Mouse (Mus musculus): ENCODE results near the gene Igsf11. TPM values are rescaled to one million over a fixed set of nuclear protein-coding genes. Genes with fewer than 3 reads are reported as not detected.
"Not testable (repeated sequence)": the region's sequence is repeated elsewhere in the genome, so short reads cannot be mapped to it uniquely, and the experiment has no call there.

The Igsf11 gene
- polyA plus RNA-seq, 1 experiment from 2014 or later = 2.5 TPM

GRCm38 (mm10) chr16:38982051-38982450 is 89.6 kb downstream of the Igsf11 start:
- DNase-seq = no peak
- WGBS = 10% methylated on average over 5 of the region's 5 CpGs
- Histone ChIP-seq H3K27ac (replicated peaks; ENCODE audit: low read depth, low read length) (no peak overlapping the region), H3K9me3 (ENCODE audit: control insufficient read depth, low read length) (no peaks in the 10 kb centered on the region), H3K9ac (replicated peaks; ENCODE audit: low read length) (no peak overlapping the region), H3K4me2 (ENCODE audit: low read length) (no peak overlapping the region), H3K4me3 (replicated peaks; ENCODE audit: low read depth, low read length) (no peak overlapping the region), H3K27me3 (ENCODE audit: control insufficient read depth, insufficient read depth, low read length) (no peaks in the 10 kb centered on the region), H3K36me3 (ENCODE audit: control insufficient read depth, insufficient read depth, low read length) (no peaks in the 10 kb centered on the region), H3K4me1 (ENCODE audit: control insufficient read depth, insufficient read depth, low read length) (no peaks in the 10 kb centered on the region)
- ATAC-seq (ENCODE audit: low FRiP score, low TSS enrichment) = no peak

GRCm38 (mm10) chr16:38982508-38983236 is 90.2 kb downstream of the Igsf11 start:
- H3K4me1 ChIP-seq (ENCODE audit: control insufficient read depth, insufficient read depth, low read length) = no peaks in the 10 kb centered on the region
- no peak overlapping the region for H3K27ac ChIP-seq (replicated peaks; ENCODE audit: low read depth, low read length)
- 28% methylated on average over 12 of the region's 12 CpGs for WGBS
- DNase-seq (no peak), ATAC-seq (ENCODE audit: low FRiP score, low TSS enrichment) (no peak)
- H3K27me3 ChIP-seq (ENCODE audit: control insufficient read depth, insufficient read depth, low read length) = no peaks in the 10 kb centered on the region
- H3K4me3 ChIP-seq (replicated peaks; ENCODE audit: low read depth, low read length) = no peak overlapping the region
- H3K9ac ChIP-seq (replicated peaks; ENCODE audit: low read length) = no peak overlapping the region
- H3K4me2 ChIP-seq (ENCODE audit: low read length) = no peak overlapping the region
- H3K9me3 ChIP-seq (ENCODE audit: control insufficient read depth, low read length) = no peaks in the 10 kb centered on the region
- H3K36me3 ChIP-seq (ENCODE audit: control insufficient read depth, insufficient read depth, low read length) = no peaks in the 10 kb centered on the region

GRCm38 (mm10) chr16:38983850-38984249 is 91.4 kb downstream of the Igsf11 start:
- not testable (repeated sequence) for DNase-seq; H3K36me3 ChIP-seq (ENCODE audit: control insufficient read depth, insufficient read depth, low read length); H3K4me3 ChIP-seq (replicated peaks; ENCODE audit: low read depth, low read length); H3K9me3 ChIP-seq (ENCODE audit: control insufficient read depth, low read length); H3K27ac ChIP-seq (replicated peaks; ENCODE audit: low read depth, low read length); H3K9ac ChIP-seq (replicated peaks; ENCODE audit: low read length); H3K4me1 ChIP-seq (ENCODE audit: control insufficient read depth, insufficient read depth, low read length); ATAC-seq (ENCODE audit: low FRiP score, low TSS enrichment); H3K27me3 ChIP-seq (ENCODE audit: control insufficient read depth, insufficient read depth, low read length); H3K4me2 ChIP-seq (ENCODE audit: low read length)
- WGBS = 72% methylated on average over 3 of the region's 3 CpGs

GRCm38 (mm10) chr16:38985411-38985810 is 92.9 kb downstream of the Igsf11 start:
- no peaks in the 10 kb centered on the region for H3K9me3 ChIP-seq (ENCODE audit: control insufficient read depth, low read length)
- no peak overlapping the region for H3K4me3 ChIP-seq (replicated peaks; ENCODE audit: low read depth, low read length)
- H3K4me2 ChIP-seq (ENCODE audit: low read length) = no peak overlapping the region
- no peak overlapping the region for H3K9ac ChIP-seq (replicated peaks; ENCODE audit: low read length)
- 45% methylated on average over 3 of the region's 3 CpGs for WGBS
- no peak overlapping the region for H3K27ac ChIP-seq (replicated peaks; ENCODE audit: low read depth, low read length)
- no peaks in the 10 kb centered on the region for H3K27me3 ChIP-seq (ENCODE audit: control insufficient read depth, insufficient read depth, low read length)
- DNase-seq = peak; percentile 47
- no peaks in the 10 kb centered on the region for H3K4me1 ChIP-seq (ENCODE audit: control insufficient read depth, insufficient read depth, low read length)
- H3K36me3 ChIP-seq (ENCODE audit: control insufficient read depth, insufficient read depth, low read length) = no peaks in the 10 kb centered on the region
- ATAC-seq (ENCODE audit: low FRiP score, low TSS enrichment) = no peak; the same call in 1 of the 2 replicates

GRCm38 (mm10) chr16:38986410-38986809 is 93.9 kb downstream of the Igsf11 start:
- no peak overlapping the region for H3K4me2 ChIP-seq (ENCODE audit: low read length)
- DNase-seq (no peak), ATAC-seq (ENCODE audit: low FRiP score, low TSS enrichment) (no peak)
- H3K9me3 ChIP-seq (ENCODE audit: control insufficient read depth, low read length) = no peaks in the 10 kb centered on the region
- H3K4me1 ChIP-seq (ENCODE audit: control insufficient read depth, insufficient read depth, low read length) = no peaks in the 10 kb centered on the region
- H3K36me3 ChIP-seq (ENCODE audit: control insufficient read depth, insufficient read depth, low read length) = no peaks in the 10 kb centered on the region
- no peak overlapping the region for H3K9ac ChIP-seq (replicated peaks; ENCODE audit: low read length)
- no peaks in the 10 kb centered on the region for H3K27me3 ChIP-seq (ENCODE audit: control insufficient read depth, insufficient read depth, low read length)
- WGBS = 65% methylated on average over 2 of the region's 2 CpGs
- no peak overlapping the region for H3K27ac ChIP-seq (replicated peaks; ENCODE audit: low read depth, low read length)
- H3K4me3 ChIP-seq (replicated peaks; ENCODE audit: low read depth, low read length) = no peak overlapping the region

- H3K4me2 ChIP-seq (ENCODE audit: low read length) = no peak overlapping the region
- no peaks in the 10 kb centered on the region for H3K36me3 ChIP-seq (ENCODE audit: control insufficient read depth, insufficient read depth, low read length)
- WGBS = 88% methylated on average over 7 of the region's 7 CpGs
- H3K9ac ChIP-seq (replicated peaks; ENCODE audit: low read length) = no peak overlapping the region
- ATAC-seq (ENCODE audit: low FRiP score, low TSS enrichment) (no peak), DNase-seq (no peak)
- H3K27ac ChIP-seq (replicated peaks; ENCODE audit: low read depth, low read length) = no peak overlapping the region
- no peaks in the 10 kb centered on the region for H3K9me3 ChIP-seq (ENCODE audit: control insufficient read depth, low read length)
- no peak overlapping the region for H3K4me3 ChIP-seq (replicated peaks; ENCODE audit: low read depth, low read length)
- no peaks in the 10 kb centered on the region for H3K27me3 ChIP-seq (ENCODE audit: control insufficient read depth, insufficient read depth, low read length)
- H3K4me1 ChIP-seq (ENCODE audit: control insufficient read depth, insufficient read depth, low read length) = no peaks in the 10 kb centered on the region
Measured at GRCm38 (mm10) chr16:38993711-38994110, 101.2 kb downstream of the Igsf11 start.

- H3K27me3 ChIP-seq (ENCODE audit: control insufficient read depth, insufficient read depth, low read length) = no peaks in the 10 kb centered on the region
- no peak overlapping the region for H3K27ac ChIP-seq (replicated peaks; ENCODE audit: low read depth, low read length)
- H3K9ac ChIP-seq (replicated peaks; ENCODE audit: low read length) = no peak overlapping the region
- no peak overlapping the region for H3K4me3 ChIP-seq (replicated peaks; ENCODE audit: low read depth, low read length)
- WGBS = 84% methylated on average over 6 of the region's 6 CpGs
- no peak for DNase-seq
- H3K9me3 ChIP-seq (ENCODE audit: control insufficient read depth, low read length) = no peaks in the 10 kb centered on the region
- H3K4me2 ChIP-seq (ENCODE audit: low read length) = no peak overlapping the region
- H3K36me3 ChIP-seq (ENCODE audit: control insufficient read depth, insufficient read depth, low read length) = no peaks in the 10 kb centered on the region
- H3K4me1 ChIP-seq (ENCODE audit: control insufficient read depth, insufficient read depth, low read length) = no peaks in the 10 kb centered on the region
- no peak for ATAC-seq (ENCODE audit: low FRiP score, low TSS enrichment)
Measured at GRCm38 (mm10) chr16:38998496-38999258, 106.2 kb downstream of the Igsf11 start.

- DNase-seq = no peak
- ATAC-seq (ENCODE audit: low FRiP score, low TSS enrichment) = no peak
- no peak overlapping the region for H3K9ac ChIP-seq (replicated peaks; ENCODE audit: low read length)
- H3K36me3 ChIP-seq (ENCODE audit: control insufficient read depth, insufficient read depth, low read length) = no peaks in the 10 kb centered on the region
- H3K4me1 ChIP-seq (ENCODE audit: control insufficient read depth, insufficient read depth, low read length) = no peaks in the 10 kb centered on the region
- H3K9me3 ChIP-seq (ENCODE audit: control insufficient read depth, low read length) = no peaks in the 10 kb centered on the region
- no peaks in the 10 kb centered on the region for H3K27me3 ChIP-seq (ENCODE audit: control insufficient read depth, insufficient read depth, low read length)
- H3K27ac ChIP-seq (replicated peaks; ENCODE audit: low read depth, low read length) = no peak overlapping the region
- H3K4me3 ChIP-seq (replicated peaks; ENCODE audit: low read depth, low read length) = no peak overlapping the region
- no peak overlapping the region for H3K4me2 ChIP-seq (ENCODE audit: low read length)
Measured at GRCm38 (mm10) chr16:38999298-38999697, 106.8 kb downstream of the Igsf11 start.

- Histone ChIP-seq H3K9ac (replicated peaks; ENCODE audit: low read length) (no peak overlapping the region), H3K4me1 (ENCODE audit: control insufficient read depth, insufficient read depth, low read length) (no peaks in the 10 kb centered on the region), H3K27me3 (ENCODE audit: control insufficient read depth, insufficient read depth, low read length) (no peaks in the 10 kb centered on the region), H3K4me3 (replicated peaks; ENCODE audit: low read depth, low read length) (no peak overlapping the region), H3K9me3 (ENCODE audit: control insufficient read depth, low read length) (no peaks in the 10 kb centered on the region), H3K4me2 (ENCODE audit: low read length) (no peak overlapping the region), H3K36me3 (ENCODE audit: control insufficient read depth, insufficient read depth, low read length) (no peaks in the 10 kb centered on the region), H3K27ac (replicated peaks; ENCODE audit: low read depth, low read length) (no peak overlapping the region)
- WGBS = 95% methylated on average over 7 of the region's 7 CpGs
- ATAC-seq (ENCODE audit: low FRiP score, low TSS enrichment) (no peak), DNase-seq (no peak)
Measured at GRCm38 (mm10) chr16:39006978-39007377, 114.5 kb downstream of the Igsf11 start.

Data from midbrain, embryonic 14.5 days (tissue).